Mouse (Mus musculus): ENCODE results near the gene 2010111I01Rik.

DNA sequence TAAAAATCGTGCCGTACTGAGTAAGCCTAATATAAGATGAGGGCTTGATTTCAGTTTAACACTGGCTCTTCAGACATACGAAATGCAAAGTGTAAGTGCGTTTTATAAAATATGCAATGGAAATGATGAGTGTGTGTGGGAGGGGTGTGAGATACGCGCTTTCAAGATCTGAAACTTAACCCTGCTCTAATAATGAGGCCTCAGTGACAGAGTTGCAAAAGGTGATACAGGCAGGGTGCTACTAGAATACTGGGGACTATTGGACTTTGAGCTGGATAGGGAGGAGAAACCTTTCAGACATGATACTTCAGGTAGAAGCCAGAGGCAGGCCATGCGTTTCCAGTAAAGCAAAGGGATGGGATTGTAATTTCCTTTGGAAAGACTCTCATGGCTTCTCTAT, 273.4 kb downstream of the 2010111I01Rik start:
- TF ChIP-seq BHLHE40 (IDR thresholded peaks at IDR 0.05; ENCODE audit: borderline replicate concordance, low read depth, low read length) (no peak), CTCF (IDR thresholded peaks at IDR 0.05 in 2 of 3, conservative IDR thresholded peaks at IDR 0.05 in 1 of 3; ENCODE audit: control insufficient read depth in 1 of 3, insufficient read depth in 1 of 3, low read depth in 2 of 3, low read length in 3 of 3, poor library complexity in 1 of 3, severe bottlenecking in 1 of 3) (no peak), MEF2A (IDR thresholded peaks at IDR 0.05; ENCODE audit: extremely low read depth, insufficient replicate concordance, low read depth, low read length, poor library complexity, severe bottlenecking) (no peak), USF1 (IDR thresholded peaks at IDR 0.05; ENCODE audit: low read depth, low read length) (no peak), POLR2A (IDR thresholded peaks at IDR 0.05; ENCODE audit: control insufficient read depth in 1 of 2, insufficient read depth in 1 of 2, low read depth in 1 of 2, low read length in 2 of 2, poor library complexity in 1 of 2) (no peak), MAFK (IDR thresholded peaks at IDR 0.05; ENCODE audit: borderline replicate concordance, low read depth, low read length) (no peak), MAZ (IDR thresholded peaks at IDR 0.05; ENCODE audit: low read depth, low read length) (no peak), EP300 (IDR thresholded peaks at IDR 0.05; ENCODE audit: low read depth in 1 of 2, low read length in 2 of 2) (no peak), POLR2AphosphoS5 (IDR thresholded peaks at IDR 0.05; ENCODE audit: borderline replicate concordance, low read depth, low read length) (no peak), ELF1 (IDR thresholded peaks at IDR 0.05; ENCODE audit: low read depth, low read length) (no peak)

All from MEL (cell line).